Mouse (Mus musculus) c-Kit-positive CD71-negative TER-119-negative erythroid progenitor cells, embryonic 14.5 days (primary cell): ENCODE measurements around the gene Dlg2.

Experiments used
- DNase-seq: peaks from one replicate; pipeline ENCODE4 v3.0.0-alpha.2; 2013; ENCODE audit warnings: low read depth

Dlg2 gene

DNA sequence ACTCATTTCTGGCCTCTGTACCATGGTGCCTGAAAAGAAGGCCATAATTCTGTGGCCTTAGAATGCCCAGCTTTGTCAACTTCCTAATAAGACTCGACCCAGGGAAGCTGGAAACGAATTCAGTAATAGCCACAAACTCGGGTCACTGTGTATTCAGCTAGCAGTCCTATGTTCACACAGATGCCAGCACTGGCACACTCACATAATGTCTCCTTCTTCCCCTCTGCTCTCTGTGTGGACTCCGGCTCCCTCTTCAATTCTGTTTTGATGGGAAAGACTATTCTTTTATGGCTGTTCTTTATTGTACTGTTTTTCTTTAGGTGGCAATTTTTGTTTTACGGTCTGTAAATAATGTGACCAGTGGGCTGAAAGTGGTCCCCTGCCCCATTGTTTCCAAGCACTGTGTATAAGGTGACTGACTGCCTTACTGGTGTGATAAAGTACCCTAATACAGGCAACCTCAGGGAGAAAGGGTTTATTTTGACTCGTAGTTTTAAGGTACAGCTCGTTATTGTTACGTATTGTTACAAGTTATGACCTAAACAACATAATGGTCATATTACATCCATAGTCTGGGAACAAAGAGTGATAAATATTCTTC is 1816.5 kb downstream of the Dlg2 start:
- no peak for DNase-seq

DNA sequence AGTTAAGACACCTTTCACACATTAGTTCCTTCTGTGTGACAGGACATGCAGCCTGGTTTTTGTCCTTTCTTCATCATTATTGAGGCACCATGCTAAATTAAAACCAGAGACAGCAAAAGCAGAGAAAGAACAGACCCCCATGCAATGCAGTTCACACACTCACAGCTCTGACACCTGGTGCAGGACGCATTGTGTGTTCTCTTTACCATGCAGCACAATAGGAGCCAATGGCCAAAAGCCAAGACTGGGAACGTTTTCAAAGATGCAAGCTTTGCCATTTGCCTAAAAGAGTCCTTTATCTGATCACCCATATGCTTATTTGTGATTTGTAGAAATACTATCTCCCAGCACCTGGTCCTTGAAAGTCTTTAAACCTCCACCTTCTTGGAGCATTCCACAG is 1824.6 kb downstream of the Dlg2 start:
- DNase-seq = no peak

DNA sequence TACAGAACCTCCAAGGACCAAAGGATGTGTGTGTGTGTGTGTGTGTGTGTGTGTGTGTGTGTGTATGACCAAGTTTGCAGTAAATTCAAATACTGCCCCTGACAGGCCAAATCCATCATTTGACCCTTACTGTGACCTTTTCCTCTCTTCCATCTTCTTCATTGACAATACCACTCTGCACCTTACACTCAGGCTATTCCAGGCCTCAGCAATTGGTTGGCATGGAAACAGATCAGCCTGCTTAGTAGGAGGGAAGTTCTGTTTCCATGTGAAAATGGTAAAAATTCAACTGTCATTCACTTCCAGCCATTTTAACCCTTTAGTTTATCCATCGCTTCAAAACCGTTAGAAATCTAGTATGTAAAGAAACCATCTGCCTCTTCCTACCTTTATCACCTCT is 1831.2 kb downstream of the Dlg2 start:
- no peak for DNase-seq

DNA sequence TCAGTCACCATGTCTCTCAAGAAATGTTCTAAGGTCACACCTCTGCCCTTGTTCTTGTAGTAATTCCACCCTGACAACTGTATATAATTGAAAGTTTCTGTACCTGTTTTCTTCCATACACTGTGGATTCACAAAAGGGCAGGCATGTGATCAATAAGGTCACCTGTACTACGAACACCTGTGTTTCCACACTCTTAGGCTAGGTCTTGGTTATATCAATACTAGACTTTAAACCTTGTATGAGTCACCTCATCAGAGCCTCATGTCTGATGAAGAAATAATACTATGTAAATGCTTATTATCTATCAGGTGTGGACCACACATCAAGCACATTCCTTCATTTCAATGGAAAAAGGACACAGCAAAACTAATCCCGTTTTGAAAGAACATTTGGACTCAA is 1831.7 kb downstream of the Dlg2 start:
- no peak for DNase-seq

DNA sequence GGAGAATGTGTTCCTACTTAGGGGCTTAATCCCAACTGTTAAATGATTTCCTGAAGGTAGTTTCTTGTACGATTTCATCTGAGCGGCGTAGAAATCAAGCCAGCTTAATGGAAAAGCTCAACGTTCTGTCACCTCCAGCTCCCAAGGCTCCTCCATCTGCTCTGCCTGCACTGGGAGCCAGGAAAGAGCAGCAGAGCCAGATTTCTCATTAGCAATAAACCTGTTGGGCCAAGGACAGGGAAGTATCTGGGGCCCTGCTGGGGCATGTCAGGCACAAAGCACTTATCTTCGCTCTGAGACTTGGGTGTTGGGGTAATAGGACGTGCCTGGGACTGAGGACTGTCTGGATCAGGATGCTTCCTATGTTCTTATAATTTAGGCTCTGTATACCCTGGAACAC is 1839.9 kb downstream of the Dlg2 start:
- DNase-seq = no peak

DNA sequence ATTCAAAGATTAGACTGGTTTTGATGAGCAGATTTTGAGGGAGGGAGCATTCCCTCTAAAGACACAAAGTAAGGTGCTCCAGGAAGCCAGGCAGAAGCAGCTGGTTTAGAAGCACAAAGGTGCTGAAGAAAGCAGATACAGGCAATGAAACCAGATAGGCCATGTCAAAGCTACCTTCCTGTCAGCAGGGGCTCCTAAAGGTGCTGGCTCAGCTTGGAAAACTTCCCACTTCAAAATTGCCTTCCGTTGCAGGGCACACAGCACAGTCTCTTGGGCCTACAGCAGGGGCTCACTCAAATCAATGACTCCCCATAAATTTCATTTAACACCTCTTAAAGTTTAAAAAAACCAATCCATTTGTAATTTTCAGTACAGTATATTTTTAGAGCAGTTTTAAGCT is 1843.0 kb downstream of the Dlg2 start:
- no peak for DNase-seq

DNA sequence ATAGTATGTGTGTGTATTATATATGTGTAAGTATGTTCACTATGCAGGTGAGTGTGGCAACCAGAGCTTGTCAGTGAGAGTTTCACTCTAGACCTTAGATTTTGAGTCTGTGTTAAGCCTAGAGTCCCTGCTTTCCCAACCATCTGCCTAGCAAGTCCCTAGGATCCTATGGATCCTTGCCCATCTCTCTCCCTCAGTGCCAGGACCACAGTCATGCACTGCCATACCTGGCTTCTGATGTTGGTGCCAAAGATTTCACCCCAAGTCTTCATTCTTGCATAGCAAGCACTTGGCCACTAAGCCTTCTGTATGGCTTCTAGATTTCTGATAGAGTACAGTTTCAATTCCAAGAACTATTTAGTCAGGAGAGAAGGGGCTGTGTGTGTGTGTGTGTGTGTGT is 1843.7 kb downstream of the Dlg2 start:
- DNase-seq = no peak

DNA sequence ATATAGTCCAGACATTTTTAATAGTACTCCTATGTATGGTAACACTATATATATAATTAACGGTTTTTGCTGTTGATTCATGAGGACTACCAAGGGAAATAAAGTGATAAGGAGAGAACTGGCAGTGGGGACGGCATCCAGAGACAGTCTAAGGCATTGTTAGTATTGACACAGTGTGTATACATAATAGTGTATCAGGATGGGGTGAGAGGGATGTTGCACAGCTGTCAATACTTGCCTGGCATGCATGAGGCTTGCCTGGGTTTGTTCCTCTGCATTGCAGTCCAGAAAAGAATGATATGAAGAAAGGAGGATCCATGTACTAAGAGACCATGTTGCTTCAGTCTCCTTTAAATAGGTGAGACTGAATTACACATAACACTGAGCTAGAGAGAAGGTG is 1845.3 kb downstream of the Dlg2 start:
- DNase-seq = no peak

DNA sequence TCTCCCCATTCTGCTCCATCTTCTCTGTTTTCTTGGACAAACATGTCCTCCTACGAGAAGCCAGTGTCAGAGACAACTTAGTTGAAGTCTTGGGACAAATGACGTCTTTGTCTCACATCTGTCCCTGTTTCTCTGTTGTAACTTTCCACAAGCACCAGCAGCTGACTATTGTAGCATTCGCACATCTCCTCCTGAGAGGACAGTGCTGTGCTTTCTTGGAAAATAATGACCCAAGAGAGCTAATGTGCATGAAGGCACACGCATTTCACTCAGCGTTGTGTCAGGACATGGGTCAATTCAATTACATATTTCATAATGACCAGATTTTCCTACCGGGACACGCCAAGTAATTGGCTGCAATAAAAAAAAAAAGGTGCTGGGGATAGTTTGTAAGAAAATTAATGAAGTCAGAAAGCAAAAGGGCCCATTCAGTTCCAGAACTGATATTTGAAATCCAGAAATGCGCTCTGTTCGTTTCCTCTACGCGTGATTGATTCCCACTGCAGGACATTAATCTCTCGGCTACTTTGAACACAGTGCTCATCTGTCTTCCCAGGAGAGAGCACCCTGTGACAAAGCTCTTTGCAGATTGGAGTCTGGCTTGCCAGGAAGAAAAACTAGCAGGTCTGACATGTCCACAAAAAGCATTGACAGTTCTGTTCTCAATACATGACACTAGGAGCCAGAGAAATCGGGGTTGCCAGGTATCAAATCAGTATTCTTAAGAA is 1846.0 kb downstream of the Dlg2 start:
- no peak for DNase-seq

DNA sequence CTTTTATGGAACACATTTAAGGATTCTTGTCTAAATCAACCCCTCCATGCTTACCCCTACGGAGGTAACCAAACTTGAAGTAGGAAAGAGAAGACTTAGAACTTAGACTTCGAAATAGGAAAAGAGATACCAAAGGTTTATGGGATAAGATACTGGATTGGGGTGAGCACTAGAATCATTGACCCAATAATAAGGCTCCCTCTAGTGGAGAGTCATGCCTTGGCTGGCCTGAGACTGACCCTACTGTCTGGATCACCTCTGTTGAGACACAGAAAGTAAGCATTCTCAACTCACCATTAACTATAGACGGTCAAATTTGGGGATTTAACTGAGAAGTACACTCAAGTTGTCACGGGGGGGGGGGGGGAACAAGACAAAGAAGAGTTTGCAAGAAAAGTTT is 1847.2 kb downstream of the Dlg2 start:
- DNase-seq = no peak

DNA sequence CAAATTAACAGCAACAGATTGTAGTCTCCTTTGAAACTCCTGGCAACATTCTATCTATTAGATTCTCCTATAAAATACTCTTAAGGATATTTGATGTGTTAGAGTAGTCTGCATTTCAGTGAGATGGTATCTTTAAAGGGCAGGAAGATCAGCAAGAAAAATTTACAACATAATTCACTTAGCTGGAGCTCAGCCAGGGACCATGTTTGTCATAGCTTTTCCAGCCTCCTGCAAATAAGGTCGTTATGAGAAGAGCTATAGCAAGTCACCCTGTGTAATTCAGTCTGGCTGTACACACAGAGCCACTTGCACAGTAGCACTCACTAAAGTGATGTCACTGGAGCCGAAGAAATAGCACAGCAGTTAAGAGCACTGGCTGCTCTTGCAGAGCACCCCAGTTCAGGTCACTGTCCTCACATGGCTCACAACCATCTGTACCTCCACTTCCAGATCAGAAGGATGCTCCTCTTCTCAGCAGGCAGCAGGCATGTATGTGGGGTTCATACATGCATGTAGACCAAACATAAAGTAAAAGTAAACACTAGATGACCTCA is 1850.9 kb downstream of the Dlg2 start:
- DNase-seq = no peak

DNA sequence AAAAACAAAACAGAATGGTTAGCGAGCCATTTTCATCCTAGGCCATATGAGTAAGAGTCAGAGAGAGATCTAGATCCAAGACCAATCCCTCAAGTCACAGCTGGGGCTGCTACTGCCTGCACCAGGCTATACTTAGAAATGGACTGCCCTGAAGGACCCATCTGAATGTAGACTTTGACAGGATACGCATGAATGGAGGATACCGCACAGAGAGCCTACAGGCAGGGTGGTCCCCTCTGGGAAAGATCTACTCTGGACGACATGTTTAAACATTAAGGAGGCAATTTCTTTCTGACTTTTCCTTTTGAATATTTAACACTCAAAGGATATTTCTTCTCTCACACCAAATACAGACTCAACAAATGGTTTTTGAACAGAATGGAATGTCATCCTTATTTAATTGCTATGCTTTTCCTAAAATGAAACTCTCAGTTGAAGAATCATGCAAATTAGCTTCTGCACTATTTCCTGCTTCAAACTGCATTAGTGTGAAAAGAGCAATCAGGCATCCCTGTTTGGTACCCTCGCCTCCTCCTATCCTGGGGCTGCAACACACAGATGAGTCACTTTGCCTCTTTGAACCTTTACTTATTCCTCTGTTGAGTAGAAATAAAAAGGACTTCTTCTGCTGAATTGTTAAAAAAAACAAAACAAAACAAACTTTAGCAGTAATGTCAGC is 1856.9 kb downstream of the Dlg2 start:
- no peak for DNase-seq

DNA sequence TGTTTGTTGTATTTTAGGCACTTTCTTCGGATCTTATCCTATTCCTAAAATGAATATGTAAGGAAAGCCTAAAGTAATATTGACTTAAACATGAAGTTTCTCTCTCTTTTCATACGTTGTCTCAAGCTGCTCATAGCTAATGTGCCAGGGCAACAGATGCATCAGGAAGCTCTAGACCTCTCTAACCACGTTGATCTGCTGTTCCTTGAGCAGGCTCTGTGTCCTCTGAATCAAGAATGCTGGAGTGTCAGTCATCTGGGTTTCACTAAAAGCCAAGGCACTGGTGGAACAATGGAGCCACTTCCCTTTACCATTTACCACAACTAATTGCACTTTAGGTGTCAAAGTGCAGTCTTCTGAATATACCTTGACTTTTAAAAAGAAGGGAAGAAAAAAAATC is 1880.1 kb downstream of the Dlg2 start:
- no peak for DNase-seq

DNA sequence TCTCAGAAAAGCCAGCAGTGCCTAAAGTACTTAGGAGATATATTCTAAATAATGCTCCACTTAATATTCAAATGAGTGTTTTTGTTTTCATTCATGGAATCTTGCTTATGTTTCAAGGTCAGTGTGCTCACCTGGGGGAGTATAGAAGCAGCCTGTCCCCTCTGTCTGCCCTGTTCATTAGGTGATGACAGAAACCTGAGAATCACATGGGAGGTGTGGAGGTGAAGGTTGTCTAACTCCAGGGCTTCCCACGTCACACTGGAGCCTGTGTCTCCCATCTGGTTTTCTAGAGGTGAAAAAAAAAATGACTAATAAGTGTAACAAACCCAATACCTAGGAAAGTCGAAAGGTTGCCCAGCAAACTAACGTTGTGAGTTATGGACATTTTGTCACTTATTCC is 1886.9 kb downstream of the Dlg2 start:
- no peak for DNase-seq

DNA sequence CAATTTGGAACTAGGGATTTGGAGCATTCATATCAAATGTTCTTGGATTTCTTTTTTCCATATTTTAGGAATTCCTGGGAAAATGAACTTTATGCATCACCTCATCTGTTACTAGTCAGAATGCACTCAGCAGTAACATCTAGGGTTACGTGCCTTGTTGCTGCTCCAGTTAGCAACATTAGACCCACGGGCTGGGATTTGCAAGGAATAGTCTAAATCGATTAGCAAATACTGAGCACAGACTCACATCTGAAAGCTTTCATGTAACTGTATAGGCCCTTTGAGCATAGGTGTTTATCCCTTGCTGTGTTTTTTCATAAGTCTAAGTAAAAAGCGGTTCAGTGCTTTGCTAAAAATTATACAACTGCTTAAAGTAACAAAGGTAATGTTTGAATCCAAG is 1887.3 kb downstream of the Dlg2 start:
- no peak for DNase-seq

DNA sequence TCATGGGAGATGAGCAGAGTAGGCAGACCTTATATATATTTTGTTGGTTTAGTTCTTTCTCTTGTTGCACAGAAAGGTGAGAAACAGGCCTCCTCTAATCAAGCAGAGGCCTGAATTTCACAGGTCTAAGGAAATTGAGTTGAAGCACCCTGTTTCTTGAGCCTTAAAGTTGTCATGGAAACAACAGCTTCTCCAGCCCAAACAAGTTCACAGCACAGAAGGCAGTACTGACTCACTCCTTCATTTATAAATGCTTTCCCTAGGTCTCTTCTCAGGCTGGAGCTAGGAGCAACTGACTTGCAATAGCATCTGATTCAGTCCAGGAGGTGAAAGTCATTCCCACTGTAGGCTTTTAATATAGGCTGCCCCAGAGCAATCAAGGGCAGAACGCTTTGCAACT is 1890.6 kb downstream of the Dlg2 start:
- no peak for DNase-seq

DNA sequence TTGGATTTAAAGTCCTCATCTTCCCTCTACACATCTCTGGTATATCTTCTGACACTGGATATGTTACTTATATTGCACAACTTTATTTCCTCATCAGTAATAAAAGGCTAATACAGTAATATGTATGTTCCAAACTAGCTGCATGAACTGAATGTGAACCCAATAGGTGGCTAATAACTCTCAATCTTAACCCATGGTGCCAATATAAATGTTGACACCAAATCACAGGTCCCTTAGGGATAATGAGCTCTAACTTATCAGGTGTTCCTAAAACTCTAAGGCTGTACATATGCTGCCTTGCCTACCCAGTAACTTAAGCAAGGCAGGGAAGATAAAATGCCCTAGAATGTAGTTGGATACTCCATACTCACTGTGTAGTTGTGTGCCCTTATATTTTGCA is 1894.0 kb downstream of the Dlg2 start:
- DNase-seq = no peak

DNA sequence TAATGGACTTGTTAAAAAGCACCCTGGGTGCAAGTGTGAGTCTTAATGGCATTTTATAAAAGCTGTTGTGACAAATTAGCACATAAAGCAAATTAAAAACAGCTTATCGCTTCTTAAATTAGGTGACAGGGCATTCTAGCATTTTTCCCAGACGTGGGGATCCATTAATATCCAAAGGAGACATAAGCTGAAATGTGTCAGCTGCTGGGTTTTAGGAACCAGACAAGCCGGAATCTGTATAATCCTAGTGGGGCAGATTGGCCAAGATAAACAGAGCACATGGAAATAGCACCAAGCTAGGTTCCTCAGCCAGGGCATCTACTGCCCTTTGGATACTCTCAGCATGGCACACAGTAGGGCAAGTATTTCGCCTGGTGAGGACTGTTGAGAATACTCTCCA is 1895.2 kb downstream of the Dlg2 start:
- no peak for DNase-seq

DNA sequence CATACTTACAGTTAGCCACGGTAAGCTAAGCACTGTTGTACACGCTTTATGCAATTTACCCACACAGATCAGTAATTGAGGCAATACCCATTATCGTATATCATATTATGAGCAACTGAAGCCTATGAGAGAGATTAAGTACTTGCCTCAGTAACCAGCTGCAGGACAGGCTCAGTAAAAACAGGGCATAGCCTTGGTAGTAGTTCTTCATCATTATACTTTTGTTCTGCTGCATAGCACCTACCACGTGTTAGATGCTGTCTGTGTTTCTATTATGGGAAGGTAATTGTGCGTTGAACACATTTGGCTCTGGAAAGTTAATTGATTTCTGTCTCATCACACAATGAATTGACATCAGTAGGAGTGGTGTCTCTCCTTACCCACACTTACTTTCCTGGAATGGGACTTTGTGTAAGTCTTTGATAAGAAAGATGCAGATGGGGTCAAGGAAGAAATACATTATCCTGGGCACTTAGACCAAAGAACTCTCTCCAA is 1897.4 kb downstream of the Dlg2 start:
- DNase-seq = no peak

DNA sequence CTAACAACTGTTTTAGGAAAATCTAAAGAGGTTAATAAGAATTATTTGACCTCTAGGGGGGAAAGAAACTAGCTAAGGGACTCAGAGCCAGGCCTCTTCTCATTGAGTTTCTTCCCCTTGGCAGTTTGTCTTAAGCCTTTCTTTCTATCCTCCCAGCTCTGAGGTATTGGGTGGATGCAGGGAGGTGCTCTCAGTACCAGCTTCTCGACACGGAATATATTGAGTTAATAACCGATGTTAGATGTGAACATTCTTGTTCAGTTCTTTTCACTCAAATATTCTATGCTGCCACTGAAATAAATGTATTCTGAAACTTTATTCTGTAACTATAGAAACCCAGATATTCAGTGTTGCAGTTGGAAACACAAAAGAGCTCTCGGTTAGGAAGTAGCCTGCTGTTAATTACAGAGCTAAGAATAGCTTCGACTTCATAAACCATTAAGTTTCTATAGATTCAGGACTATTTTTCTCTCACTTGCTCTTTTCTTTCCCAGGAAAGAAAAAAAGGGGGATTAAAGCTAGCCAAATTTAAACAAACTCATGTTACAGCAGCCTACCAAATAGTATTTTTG is 1907.5 kb downstream of the Dlg2 start:
- no peak for DNase-seq

DNA sequence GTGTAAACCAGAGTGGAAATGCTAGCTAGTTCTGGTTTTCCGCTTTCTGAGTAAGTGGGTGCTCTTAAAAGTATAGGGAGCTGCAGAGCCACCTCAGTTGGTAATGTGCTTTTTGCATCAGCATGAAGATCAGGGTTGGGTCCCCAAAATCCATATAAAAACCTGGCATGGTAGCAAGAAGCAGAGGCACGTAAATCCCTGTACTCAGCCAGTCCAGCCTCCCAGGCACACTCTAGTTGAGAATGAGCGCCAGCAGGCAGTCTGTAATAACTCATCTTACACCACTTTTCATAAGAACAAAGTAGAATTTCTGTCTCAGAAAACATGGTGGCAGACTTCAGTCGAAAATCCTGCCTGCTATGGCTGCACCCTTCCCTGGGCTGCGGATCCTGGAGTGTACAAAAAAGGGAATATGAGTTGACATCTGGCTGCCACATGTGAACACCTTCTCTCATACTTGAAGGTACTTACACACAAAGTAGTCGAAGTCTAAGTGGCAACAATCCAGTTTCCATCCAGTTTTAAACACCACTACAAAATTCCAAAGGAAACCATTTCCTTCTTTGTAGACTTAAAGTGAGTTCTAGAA is 1915.7 kb downstream of the Dlg2 start:
- no peak for DNase-seq

DNA sequence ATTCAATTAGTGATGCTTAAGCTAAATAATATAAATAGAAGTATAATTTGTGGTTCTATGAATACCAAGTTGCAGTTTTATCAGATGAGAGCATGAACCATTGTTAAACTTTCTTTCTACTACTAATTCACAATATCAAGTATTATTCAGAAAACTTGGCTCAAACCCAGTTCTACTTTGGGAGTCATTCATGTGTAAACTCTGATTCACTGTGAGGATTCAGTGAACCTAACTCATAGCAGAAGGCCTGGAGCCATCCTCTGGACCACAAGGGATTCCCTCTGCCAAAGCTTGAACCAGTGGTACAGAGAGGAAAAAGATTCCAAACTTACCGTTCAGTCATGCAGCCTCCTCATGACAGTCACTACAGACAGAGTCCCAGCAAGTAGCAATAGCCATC is 1920.3 kb downstream of the Dlg2 start:
- no peak for DNase-seq
